Mouse (Mus musculus) T-helper 1 cell (primary cell): ENCODE measurements around the gene Kif6.

Experiments
- in situ Hi-C: fragments of 300-600 bp; cut with MboI, MseI; formaldehyde crosslinking; loops from one replicate; pipeline ENCODE4 v1.15.1; 2025; ENCODE audit warnings: high pct_unique_total_duplicates

The Kif6 gene

DNA sequence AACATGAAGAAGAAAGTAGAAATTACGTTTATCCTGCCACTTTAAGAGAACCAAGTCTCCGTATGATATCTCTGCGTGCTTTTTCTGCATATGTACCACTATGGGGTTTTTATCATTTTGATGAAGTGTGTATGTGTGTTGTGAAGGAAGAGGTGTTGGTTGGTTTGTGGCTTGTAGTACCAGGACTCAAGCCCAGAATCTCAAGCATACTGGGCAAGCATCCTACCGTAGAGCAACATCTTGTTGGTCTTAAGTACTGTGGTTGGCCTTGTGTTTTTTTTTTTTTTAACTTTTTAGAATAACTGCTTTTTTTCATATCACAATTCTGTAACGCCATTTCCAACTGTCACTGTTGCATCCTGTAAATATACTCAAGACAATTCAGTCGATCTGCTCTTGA is 277.5 kb downstream of the Kif6 start:
- in situ Hi-C loops: no loop called here

DNA sequence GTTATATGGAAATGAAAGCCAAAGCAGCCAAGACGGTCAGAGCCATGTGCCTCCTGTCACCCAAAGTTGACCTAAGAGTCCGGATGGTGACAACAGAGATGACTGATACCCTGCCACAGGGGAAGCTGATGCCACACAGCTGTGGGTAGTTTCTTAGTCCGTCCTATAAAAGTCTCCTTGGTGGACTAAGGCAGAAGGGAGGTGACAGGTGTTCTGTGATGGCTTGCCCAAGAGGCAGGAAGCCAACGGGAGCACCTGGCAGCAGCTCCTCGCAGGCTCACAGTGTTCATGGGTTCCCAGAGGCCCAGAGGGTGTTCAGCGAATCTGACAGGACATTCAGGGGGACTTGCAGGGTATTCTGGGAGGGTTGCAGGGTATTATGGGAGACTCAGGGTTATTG is 279.5 kb downstream of the Kif6 start:
- in situ Hi-C loops: no loop called here

DNA sequence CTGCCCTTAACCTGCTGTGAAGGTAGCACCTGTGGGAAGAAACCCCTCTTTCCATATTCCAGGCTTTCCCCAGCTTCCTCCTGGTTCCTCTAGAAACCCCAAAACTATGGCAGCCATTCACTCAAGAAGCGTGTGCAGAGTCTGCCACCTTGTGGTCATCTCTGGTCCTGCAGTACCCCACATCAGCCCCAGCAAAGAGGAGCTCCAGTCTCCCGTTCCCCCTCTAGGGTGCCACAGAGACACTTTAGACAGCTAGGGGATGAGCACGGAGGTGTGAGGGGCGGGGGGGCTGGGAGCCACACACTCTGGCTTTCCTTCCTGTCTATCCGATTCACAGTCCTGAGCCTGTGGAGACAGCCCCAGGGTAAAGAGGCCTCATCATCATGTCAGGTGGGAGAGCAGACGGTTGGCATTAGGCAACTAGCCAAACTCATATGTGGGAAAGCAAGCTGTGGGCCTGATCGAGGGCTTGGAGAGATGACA is 284.0 kb downstream of the Kif6 start:
- in situ Hi-C loops: loop anchor here (5.0 kb wide), 1 partner anchor 432 kb away; no protein-coding TSS in a partner anchor

DNA sequence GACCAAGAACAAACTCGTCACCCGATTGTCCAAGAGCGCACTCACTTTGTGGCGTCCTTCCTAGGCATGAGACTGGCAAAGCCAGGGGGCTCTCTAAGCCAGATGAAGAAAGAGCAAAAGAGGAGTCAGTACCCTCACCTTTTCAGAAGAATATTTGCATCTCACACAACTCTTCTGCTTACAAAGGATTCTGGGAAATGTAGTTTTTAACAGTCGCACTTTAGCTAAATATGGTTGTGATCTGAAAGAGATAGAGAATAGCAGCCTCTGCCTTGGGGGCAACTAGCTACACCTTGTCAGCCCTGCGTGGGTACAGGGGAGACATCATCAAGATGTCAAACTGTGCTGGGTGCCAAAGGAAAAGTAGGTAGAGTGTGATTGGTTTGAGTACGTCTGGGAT is 287.7 kb downstream of the Kif6 start:
- in situ Hi-C loops: no loop called here

DNA sequence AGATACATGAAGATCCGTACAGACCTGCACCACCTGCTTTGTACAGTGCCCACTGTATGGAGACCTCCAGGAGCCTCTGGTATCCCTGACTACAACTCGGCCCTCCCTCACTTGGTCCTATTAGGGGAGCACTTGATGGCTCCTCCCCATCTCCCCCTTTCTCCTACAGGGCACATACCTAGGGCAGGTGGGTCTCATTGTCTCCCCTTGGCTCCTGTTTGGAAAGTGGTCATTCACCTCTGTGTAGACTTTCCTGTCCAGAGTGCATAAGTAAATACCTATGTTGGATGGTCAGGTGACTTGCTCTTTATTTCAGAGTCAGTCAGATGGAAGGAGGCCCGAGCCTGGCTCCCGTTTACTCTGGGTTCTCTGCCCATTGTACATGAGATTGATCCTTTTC is 308.5 kb downstream of the Kif6 start:
- in situ Hi-C loops: loop anchor here (10.0 kb wide), 1 partner anchor 1469 kb away; the partner anchor contains the start of genes Tspo2 and Unc5cl

DNA sequence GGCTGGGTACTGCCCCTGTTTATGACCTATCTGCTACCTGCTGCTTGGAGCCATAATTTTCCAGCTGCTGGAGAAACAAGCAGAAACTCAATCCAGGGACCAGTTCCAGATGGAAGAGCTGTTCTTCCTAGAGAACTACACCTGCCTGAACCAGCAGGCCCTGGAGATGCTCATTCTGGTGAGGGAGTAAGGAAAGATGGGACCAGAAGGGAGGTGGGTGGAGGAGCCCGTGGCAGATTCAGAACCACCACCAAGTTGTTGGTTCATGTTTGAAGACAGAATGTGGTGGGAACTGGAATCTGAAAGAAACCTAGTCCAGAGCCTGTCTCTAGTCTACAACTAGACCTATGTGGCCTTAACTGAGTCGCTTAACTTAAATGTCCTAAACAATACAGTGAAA is 312.7 kb downstream of the Kif6 start:
- in situ Hi-C loops: loop anchor here (10.0 to 25.0 kb wide), 2 partner anchors 835 to 1473 kb away; partner anchors contain the start of genes Tspo2 and Unc5cl

DNA sequence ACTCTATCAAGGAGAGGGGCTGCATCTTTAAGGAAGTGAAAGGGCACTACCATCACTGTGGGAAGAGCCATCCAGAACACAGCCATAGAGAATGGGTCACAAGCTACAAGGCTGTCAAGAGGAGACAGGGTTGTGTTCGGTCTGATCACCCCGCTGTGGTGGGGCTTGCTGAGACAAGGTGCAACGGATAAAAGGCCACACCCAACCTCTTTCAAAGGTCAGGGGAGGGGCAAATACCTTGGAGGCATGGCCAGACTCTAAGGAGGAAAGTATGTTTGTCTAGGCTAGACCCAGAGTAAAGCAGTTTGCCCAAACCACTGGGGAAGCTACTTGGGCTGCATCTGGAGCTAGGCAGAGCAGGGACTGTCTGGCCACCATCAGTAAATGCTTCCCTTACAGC is 318.9 kb downstream of the Kif6 start:
- in situ Hi-C loops: loop anchor here (10.0 to 25.0 kb wide), 2 partner anchors 301 to 828 kb away; no protein-coding TSS in a partner anchor

DNA sequence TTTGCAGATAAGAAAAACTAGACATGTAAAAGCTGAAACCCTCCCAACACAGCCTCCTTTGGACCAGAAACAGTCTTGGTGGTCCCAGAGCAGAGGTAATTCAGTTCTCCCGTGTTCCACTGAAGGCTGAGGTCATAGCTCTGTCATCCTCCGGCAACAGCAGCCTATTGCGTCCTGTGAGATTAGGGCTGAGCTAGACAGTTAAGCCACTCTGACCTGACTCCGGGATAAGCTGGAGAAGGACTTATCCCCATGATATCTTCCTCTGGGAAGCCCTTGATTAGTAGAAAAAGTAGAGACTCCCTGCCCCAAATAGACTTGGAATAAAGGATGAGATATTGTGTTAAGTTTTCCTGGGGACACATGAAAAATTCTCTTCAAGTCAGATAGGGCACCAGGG is 319.6 kb downstream of the Kif6 start:
- in situ Hi-C loops: loop anchor here (10.0 to 25.0 kb wide), 2 partner anchors 300 to 828 kb away; no protein-coding TSS in a partner anchor

DNA sequence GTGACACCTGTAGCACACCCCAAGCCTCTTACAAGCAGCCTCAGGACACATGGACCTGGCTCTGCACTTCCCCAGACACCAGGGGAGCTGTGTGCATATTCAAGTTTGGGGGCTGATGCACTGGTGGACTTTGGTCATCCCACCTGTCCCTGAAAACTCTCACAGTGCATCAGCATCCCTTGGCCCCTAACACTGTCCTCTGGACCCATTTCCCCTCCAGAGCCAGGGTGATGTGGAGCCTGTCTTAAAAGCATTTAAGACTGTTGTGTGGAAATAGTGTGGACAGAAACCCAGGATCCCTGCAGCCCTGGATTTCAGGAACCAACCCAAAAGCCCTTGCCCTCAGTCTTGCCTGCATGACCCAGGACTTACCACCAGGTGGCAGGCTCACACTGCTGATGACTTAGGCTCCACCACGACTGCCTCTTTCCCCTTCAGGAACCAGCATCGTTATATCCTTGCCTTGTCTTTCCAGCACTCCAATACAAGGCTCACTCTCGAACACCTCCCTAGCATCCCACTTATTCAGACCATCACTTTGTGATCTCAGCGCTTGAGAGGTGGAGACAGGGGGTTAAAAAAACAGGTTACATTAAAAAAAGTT is 320.8 kb downstream of the Kif6 start:
- in situ Hi-C loops: loop anchor here (10.0 to 25.0 kb wide), 2 partner anchors 299 to 827 kb away; no protein-coding TSS in a partner anchor

DNA sequence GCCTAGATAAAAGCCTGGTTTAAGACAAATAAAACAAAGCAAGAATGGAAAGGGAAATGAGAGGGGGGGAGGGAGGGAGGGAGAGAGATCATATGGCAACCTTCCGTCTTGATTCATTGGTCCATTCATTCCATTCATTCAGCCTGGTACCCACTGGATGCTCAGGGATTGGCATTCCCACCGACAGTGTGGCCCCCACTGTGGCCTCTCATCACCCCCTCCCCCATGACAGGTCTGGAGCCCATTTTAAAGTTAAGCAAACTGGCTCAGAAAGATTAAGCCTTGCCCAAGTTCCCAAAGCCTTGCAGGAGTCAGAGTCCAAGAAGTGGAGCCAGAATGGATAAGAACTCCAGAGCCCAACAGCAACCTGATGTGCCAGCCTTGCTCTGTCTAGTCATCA is 321.3 kb downstream of the Kif6 start:
- in situ Hi-C loops: loop anchor here (10.0 to 25.0 kb wide), 2 partner anchors 299 to 826 kb away; no protein-coding TSS in a partner anchor

DNA sequence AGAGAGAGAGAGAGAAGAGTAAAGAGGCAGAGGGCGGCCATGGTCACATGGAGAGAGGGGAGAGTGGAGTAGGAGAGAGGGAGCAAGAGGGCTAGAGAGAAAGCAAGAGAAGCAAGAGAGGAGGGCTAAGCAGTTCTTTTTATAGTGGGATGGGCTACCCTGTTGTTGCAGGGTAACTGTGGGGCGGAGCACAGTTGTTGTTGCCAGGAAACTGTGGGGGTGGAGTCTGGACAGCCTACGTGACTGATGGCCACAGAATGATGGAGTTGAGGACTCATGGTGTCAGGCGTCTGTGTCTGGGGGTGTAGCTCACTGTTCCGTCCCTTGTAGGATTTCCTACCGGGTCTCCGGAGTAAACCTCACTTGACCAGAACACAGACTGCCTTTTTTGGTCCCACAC is 324.2 kb downstream of the Kif6 start:
- in situ Hi-C loops: loop anchor here (10.0 to 25.0 kb wide), 2 partner anchors 296 to 823 kb away; no protein-coding TSS in a partner anchor

DNA sequence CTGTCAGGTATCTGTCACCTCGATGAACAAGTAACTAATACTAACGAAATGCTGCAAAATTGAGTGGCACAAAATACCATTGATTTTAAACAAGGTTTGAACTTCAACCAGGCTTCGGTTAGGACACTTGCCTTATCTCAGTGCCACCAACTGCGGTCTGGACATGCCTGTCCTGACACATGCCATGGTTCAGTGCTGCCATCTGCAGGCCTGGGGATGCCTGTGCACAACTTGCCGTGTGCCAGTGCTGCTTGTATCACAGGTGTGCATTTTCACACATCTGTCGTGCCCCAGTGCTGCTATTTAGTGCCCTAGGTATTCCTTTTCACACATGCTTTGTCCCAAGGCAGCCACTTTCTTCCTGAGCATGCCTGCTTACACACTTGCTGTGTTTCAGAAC is 327.7 kb downstream of the Kif6 start:
- in situ Hi-C loops: loop anchor here (10.0 to 25.0 kb wide), 2 partner anchors 402 to 820 kb away; no protein-coding TSS in a partner anchor

DNA sequence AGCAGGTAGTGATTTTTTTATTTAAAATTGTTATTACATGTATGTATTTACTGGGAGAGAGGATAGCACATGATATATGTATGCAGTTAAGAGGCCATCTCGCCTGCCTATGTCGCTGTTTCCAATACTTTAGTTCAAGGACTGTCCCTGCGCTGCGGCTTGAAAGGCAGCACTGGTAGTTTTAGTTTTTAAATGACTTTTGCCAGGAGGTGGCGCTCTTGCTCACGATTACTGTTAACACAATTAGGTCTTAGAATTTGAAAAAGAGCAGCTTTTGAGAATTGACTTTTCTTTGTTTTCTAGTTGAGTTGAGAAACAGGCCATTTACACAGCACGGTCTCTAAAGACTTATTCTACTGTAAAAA is 336.5 kb downstream of the Kif6 start:
- in situ Hi-C loops: no loop called here

DNA sequence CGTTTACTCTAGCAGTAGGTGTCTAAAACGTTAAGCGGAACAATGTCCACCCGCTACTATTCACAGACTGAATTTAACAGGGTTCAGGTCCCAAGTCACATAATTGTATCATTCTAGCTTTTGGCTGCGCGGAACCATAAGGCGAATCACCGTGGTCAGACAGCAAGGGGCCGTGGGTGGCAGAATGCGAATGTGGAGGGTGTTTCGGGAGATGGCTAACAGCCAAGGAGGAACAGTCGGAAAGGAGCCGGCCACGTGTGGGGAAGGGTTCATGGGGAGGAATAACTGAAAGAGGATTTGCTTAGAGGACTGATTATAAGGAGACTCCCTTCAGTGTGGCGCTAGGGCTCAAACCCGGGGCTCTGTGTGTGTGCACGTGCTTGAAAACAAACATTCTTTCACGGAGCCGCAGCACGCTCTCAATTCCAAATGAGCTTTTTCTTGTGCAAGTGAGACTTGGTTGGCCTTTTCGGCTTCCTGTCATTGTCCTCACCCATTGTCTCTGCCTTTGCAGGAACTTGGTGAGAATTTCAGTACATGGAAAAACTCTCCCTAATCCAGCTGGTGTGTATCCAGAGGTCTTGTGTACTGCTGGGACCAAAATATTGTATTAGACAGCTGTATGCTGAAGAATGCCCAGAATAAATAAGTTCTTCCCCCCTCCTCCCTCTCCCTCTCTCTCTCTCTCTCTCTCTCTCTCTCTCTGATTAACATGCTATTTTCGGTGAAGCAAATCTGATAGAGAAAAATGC is 337.1 kb downstream of the Kif6 start:
- in situ Hi-C loops: no loop called here

DNA sequence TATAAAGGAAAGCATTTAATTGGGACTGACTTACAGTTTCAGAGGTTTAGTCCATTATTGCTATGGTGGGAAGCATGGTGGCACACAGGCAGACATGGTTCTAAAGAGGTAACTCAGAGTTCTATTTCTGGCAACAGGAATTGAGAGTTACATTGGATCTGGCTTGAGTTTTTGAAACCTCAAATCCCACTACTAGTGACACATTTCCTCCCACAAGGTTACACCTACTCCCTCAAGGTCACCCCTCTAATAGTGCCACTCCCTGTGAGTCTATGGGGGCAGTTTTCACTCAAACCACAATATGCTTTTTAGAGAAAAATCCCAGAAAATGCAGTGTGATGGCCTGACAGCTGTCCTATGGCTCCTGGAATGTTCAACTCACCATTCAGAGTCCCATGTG is 344.1 kb downstream of the Kif6 start:
- in situ Hi-C loops: no loop called here
